Mouse (Mus musculus): ENCODE data around the gene Zfp747.
"Not testable (repeated sequence)": the region's sequence is repeated elsewhere in the genome, so short reads cannot be mapped to it uniquely, and the experiment has no call there.

DNA sequence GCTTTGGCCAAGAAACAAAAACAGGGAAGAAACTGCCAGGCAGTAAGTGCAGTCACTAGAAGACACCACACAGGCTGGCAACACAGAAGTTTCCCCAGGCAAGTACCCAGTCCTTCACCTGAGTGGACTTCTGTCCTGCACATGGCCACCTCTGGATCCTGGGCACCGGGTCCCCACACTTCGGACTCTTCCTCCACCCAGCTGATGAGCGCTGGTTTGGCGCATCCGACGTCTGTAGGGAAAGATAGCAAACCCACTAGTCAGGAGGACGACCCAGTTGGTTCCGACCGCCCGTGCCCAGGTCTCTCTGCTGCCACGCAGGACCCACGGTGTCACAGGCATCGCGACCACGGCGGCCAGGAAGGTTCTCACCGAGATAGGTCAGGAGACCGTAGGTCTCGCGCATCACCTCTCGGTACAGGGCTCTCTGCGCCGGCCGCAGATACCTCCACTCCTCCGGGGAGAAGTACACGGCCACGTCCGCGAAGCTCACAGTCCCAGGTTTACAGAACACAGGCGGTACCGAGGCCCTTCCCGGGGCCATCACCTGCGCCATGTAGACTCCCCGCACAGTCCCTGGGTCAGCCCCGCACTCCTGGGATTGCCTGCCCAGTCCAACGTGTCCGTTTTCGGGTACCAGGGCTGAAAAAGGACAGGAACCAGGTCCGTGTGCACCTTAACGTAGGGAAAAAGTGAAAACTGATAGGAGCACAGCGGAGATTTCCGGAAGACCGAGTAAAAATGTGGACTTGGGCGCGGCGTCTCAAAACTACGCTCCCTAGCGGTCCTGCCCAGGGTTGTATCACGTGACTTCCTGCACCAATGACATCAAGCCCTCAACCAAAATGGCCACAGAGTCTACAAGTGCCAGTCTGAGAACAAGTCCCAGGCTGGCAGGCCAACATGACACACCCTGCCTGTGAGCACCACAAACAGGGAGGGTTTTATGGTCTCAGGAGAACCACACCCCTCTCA lies at the start of gene Zfp747:
- TF ChIP-seq EP300 (optimal IDR thresholded peaks at IDR 0.05): not testable (repeated sequence)
- TF ChIP-seq CTCF (IDR thresholded peaks at IDR 0.05; ENCODE audit: low read depth): peak; percentile 80

All from stomach, postnatal 0 days (tissue).